Mouse (Mus musculus): Measurements from ENCODE around the gene Pth2.

- TF ChIP-seq CTCF (conservative IDR thresholded peaks at IDR 0.05; ENCODE audit: low read length) (no peak), NANOG (IDR thresholded peaks at IDR 0.05; ENCODE audit: borderline replicate concordance, low read length) (no peak), POU5F1 (IDR thresholded peaks at IDR 0.05; ENCODE audit: borderline replicate concordance, low read length) (no peak)
Observed at GRCm38 (mm10) chr7:45185921-45186320, 5.1 kb downstream of the Pth2 start.
